Mouse (Mus musculus) T-helper 17 cell (primary cell): ENCODE data around the gene Irx2.

Experiments used
- in situ Hi-C, 2 experiments: fragments of 300-600 bp; cut with MboI, MseI; formaldehyde crosslinking; loops; 1 replicate in 1 of 2; 2 replicates in 1 of 2; pipeline ENCODE4 v1.15.1; 2025; ENCODE audit warnings: high pct_unique_total_duplicates in 2 of 2

Gene Irx2

DNA sequence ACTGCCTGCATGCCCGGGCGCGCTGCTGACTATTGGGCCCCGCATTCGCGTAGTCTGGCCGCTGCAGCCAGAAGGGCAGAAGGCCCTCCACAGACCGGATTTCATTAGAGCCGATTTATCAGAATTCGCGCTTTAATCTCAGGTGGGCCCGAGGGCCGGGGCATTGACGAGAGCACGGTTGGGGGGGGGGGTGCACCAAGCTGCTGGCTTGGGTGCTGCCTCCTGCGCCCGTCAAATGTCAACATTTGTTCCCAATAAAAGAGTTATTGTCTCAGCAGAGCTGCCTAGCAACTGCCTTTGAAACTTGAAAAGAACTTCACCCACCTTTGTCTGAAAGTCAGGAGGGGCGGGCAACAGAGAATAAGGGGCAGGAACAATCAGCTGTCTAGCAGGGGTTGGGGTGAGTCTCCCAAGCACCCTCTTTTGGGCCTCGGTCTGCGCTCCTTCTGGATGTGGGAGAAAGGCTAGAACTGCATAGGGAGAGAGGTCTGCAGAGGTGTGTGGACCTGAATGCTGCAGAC is 7.8 kb downstream of the Irx2 start:
- in situ Hi-C loops: no loop called here

DNA sequence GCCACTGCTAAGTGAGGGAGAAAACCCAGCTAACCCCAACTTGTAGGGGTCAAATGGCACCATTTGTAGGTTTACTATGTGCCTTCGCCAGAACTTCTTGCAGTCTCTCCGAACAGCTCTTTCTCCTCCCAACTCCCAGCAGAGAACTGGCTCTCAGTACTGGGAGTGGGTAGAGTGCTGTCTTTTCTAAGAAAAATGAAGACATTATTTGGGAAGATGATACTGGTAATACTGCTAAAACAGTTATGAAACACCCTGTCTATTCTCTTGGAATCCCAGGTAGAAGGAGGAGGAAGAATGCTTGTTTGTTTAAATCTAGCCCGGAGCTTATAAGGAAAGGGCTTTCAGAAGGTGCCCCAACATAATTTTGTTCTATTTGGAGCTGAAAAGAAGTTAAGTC is 8.9 kb downstream of the Irx2 start:
- in situ Hi-C loops: no loop called here

DNA sequence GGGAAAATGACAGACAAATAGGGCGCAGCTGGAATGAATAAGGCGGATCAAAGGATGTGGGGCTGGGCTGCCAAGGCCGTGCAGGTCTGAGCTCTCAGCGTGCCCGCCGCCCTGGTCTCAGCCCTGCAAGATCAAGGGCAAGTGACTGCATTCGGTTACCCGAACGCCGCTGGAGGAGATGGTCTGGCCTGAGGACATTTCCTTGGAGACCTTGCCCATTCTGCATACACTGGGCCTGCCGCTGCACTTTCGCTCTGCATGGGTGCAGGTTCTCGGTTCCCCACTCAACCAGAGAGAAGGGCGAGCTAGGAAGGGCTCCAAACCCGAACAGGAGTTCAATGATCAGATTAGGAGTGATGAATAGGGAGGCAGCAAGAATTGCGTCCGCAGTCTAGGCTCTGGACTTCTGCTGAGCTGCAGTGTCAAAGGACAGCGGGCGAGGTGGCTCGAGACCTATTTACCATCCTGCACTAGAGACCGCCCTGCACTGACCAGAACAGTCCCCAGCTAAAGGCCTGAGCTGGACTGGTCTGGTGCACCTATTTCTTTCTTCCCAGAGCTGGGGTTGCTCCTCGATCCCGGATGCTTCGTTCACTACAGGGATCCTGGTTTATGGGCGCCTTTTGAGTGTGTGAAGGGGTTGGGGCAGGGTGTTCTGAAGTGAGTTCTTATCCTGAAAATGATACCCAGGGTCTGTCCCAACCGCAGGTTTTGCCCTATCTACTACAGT is 9.9 kb downstream of the Irx2 start:
- in situ Hi-C loops: no loop called here

DNA sequence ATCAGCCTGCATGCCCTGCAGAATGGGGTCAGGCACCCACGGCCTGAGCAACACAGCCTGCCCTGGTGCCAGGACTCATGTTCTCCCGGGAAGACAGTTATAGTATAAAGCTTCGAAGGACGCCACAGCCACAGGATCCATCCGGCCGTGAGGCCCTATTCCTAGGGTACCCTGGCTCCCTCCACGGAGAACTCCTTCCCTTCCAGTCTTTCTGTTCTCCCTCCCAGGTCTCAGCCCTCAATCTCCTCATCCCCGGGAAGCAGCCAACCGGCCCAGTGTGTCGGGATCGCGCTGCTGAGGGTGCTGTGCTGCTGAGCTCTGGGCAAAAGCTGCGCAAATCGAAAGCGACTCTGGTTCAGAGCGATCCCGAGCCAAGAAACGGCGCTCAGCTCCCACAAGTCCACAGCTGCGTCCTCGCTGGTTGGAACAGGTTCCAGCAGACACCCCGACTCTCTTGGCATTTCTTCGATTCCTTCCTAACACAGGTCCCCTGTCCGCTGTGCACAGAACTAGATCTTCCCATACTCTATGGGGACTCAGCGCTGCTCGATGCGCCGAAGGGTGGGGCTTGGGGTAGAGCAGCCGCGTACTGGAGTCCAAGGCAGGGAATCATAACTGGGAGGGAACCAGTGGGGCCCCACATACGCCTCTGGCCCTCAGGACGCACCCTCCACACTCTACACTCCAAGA is 11.0 kb downstream of the Irx2 start:
- in situ Hi-C loops: no loop called here

DNA sequence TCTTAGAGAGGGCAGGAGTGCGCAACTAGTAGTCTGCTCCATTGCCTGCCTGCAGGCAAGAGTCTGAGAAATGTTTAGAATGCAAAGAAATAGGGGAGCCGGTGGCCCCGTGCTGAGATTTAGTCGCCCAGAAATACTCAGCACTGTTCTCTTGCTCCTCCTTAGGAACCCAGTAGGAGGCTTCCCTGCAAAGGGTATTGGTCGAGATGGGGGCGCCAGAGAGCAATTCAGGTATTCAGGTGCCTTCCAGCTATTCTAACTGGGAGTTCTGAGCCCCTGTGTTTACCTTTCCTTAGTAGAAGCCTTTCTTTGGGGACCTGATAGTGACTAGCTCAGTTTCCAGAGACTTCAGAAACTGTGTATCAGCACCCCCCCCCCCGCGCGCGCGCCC is 11.5 kb downstream of the Irx2 start:
- in situ Hi-C loops: no loop called here

DNA sequence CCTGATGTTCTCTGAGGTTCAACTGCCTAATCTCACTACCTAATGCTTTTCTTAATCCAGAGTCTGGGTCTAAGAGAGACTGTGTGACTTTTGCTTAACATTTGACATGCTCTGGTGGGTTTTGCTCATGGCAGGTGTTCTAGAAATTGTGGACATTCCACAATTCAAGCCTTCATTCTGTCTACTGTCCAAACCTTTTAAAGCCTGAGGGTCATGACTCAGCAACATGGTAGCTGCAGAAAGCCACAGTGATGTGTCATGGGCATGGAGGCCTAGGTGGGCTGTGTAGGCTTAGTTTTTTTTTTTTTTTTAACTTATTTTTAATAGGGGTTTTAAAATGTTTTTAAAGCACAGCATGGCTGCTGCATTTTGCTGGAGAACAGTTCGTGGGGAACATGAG is 27.8 kb downstream of the Irx2 start:
- in situ Hi-C loops: loop anchor here in 1 of 2 experiments (10.0 kb wide), 1 partner anchor 378 kb away; no protein-coding TSS in a partner anchor

DNA sequence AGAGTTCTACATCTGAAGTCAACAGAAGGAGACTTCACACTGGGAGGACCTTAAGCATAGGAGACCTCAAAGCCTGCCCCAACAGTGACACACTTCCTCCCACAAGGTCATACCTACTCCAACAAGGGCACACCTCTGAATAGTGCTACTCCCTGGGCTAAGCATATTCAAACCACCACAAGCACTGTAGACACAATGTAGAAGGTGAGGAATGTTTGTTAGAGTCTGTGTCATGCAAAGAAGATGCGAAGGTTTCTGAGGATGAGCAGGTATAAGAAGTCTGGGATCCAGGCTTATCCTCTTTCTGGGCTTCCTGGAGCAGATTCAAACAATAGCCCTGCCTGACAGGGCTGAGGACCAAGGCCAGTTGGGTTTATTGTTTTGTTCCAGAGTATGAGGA is 47.2 kb downstream of the Irx2 start:
- in situ Hi-C loops: no loop called here
